Mouse (Mus musculus) urinary bladder, postnatal 25 days (tissue): Measurements from ENCODE around the gene Adam4.
"Not testable (repeated sequence)": the region's sequence is repeated elsewhere in the genome, so short reads cannot be mapped to it uniquely, and the experiment has no call there.

ENCODE experiments used
- DNase-seq: peaks from one replicate; pipeline ENCODE4 v3.0.0; 2022; ENCODE audit warnings: low spot score

Gene Adam4

GRCm38 (mm10) chr12:81421846-81422245 lies at the start of gene Adam4:
TSS of gene Adam4 (minus strand) at chr12:81421946.
- no peak for DNase-seq

DNA sequence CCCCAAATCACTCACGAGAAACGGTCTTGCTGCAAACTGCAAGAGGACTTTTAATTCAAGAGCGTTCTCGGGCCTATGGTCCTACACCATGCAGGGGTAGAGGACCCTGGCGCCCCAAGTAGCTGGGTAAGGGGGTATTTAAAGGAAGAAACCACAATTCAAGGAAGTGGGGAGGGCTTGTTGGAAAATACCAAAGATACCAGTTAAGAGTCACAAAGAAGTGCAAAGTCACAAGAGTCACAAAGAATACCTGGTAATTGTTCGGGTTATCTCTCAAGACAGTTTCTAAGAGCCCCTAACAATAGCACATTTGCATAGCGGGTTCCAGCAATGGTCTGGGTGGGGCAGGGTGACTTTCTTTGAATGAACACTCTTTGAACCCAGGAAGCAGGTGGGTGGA lies 37.3 kb upstream of the Adam4 start:
- DNase-seq, result not testable (repeated sequence)

GRCm38 (mm10) chr12:81438985-81439384 lies 17.2 kb upstream of the Adam4 start:
- not testable (repeated sequence) for DNase-seq

GRCm38 (mm10) chr12:81434778-81435177 lies 13.0 kb upstream of the Adam4 start:
- not testable (repeated sequence) for DNase-seq

- no peak for DNase-seq
These were observed 8.5 kb downstream of the Adam4 start for GRCm38 (mm10) chr12:81413211-81413610.

DNA sequence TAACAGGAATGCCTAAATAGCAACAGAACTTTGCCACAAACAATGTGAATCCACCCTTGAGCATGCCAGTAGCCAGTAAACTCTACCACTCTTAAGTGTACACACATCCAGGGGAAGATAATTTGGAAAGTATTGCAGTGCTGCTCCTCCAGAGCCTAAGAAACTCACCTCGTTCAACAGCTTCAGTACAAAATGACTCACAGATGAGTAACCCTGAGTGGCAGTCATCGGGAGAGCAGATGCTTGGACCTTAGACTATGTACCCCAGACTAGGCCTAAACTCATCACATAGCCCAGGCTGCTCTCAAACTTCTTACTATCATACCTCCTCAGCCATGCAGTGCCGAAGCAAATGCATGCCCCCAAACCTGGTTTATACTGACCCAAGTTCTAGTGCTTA lies 12.8 kb downstream of the Adam4 start:
- no peak for DNase-seq

DNA sequence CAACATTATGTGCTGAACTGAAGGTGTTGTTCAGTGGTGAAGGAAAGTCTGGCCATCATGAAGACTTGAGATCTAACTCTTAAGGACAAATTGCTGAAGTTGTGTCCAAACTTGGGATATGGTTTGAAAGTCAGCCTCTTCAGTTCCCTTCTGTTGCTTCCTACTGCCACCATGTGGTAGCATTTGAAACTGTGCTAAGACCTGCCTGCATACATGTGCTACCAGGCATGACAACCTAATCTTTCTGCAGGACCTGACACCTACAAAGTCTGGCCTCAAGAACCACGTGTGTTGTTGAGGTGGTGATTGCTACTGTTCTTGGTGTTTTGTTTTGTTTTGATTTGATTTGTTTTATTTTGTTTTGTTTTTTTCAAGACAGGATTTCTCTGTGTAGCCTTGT lies 19.6 kb downstream of the Adam4 start:
- peak; percentile 29 for DNase-seq

DNA sequence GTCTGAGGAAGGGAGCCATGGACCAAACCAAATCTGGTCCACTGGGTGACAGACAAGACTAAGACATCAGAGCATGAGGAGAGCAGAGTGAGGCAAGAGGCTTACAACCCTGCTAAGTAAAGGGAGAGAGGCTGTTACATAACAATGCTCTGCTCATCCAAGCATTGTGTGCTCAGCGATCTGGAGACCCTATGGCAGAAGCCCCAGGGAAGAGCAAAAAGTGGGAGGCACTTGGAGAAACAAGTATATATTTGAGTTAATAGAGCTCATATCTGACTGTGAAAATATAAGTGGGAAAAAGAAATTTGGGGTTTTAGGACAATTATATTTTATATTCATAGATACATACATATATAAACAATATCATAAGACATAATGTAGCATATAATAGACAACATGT lies 42.4 kb downstream of the Adam4 start, which contains the start of gene Gm4787:
Gene Gm4787 (minus strand): TSS at position 101 of the 400 bp plus-strand sequence.
- DNase-seq, result not testable (repeated sequence)
